Mouse (Mus musculus) kidney, adult 2 months (tissue): Measurements from ENCODE around the gene Slit3. TPM values are rescaled to one million over a fixed set of nuclear protein-coding genes. Genes with fewer than 3 reads are reported as not detected.
A peak's percentile ranks its signal among the peaks of the same experiment; 100 is the strongest.

ENCODE experiments used
- DNase-seq: peaks from one replicate; pipeline ENCODE4 v3.0.0; 2021
- H3K27ac ChIP-seq: fragments of 200-500 bp; 2 replicates; pipeline ENCODE4 v1.5.1; 2012; ENCODE audit warnings: low read depth, low read length, control low read depth, inconsistent platforms; ENCODE audit not compliant: insufficient read depth
- H3K27me3 ChIP-seq: fragments of 200-500 bp; replicated peaks from 2 replicates; pipeline ENCODE4 v1.6.1; 2012; ENCODE audit warnings: mild to moderate bottlenecking, moderate library complexity, low read length, inconsistent platforms; ENCODE audit not compliant: control insufficient read depth, insufficient read depth
- H3K36me3 ChIP-seq: fragments of 200-500 bp; 2 replicates; pipeline ENCODE4 v1.6.1; 2012; ENCODE audit warnings: mild to moderate bottlenecking, moderate library complexity, low read length, inconsistent platforms; ENCODE audit not compliant: control insufficient read depth, insufficient read depth
- H3K4me1 ChIP-seq: fragments of 200-500 bp; 2 replicates; pipeline ENCODE4 v1.6.1; 2011; ENCODE audit warnings: low read length; ENCODE audit not compliant: control insufficient read depth, insufficient read depth
- H3K4me3 ChIP-seq: fragments of 200-500 bp; 2 replicates; pipeline ENCODE4 v1.5.1; 2011; ENCODE audit warnings: mild to moderate bottlenecking, low read depth, low read length, control low read depth; ENCODE audit not compliant: insufficient read depth
- CTCF ChIP-seq: fragments of 200-500 bp; conservative IDR thresholded peaks from 2 replicates; pipeline ENCODE4 v1.5.1; 2011; ENCODE audit warnings: low read depth, mild to moderate bottlenecking, control low read depth, low read length, moderate library complexity, mixed read lengths; ENCODE audit not compliant: insufficient read depth, insufficient read length
- POLR2A ChIP-seq: fragments of 200-500 bp; IDR thresholded peaks from one replicate; pipeline ENCODE4 v1.6.1; 2011; ENCODE audit warnings: low read depth, low read length, control low read depth
- WGBS: fragments of 180-500 bp; shearing (Covaris S2); methylation state at CpG from one replicate; pipeline ENCODE4 v1.1.7; 2018; 5-methylcytosine and 5-hydroxymethylcytosine counted together
- polyA plus RNA-seq: library from polyadenylated mRNA; depleted of rRNA; stranded (reverse); fragments of >200 nt; gene quantifications from 2 replicates; pipeline ENCODE4 v1.2.3, GENCODE M21; 2012; rRNA removed

The Slit3 gene
- polyA plus RNA-seq: 8.4 and 12.6 TPM in 2 replicates

GRCm38 (mm10) chr11:35120894-35121610 lies at the start of gene Slit3:
Gene Slit3, plus strand, starts transcription at chr11:35121224.
- peak within 1 kb of the TSS; percentile 53 for H3K4me3 ChIP-seq
- peaks cover 3% of the 10 kb centered on the region; the same call in 1 of the 2 replicates for H3K4me1 ChIP-seq
- H3K27ac ChIP-seq: no peak within 1 kb of the TSS
- TF ChIP-seq POLR2A (no peak), CTCF (no peak)
- DNase-seq: peak; percentile 52
- WGBS: under 1% methylated on average over 73 of the region's 75 CpGs
- peaks cover 1% of the 10 kb centered on the region; the same call in 1 of the 2 replicates for H3K27me3 ChIP-seq
- H3K36me3 ChIP-seq: no peaks in the 10 kb centered on the region

- WGBS: 89% methylated on average over 1 of the region's 1 CpGs
- TF ChIP-seq POLR2A: no peak
- TF ChIP-seq CTCF: no peak
- H3K27me3 ChIP-seq: no peaks in the 10 kb centered on the region
Observed at GRCm38 (mm10) chr11:35071451-35071850, 49.6 kb upstream of the Slit3 start.

GRCm38 (mm10) chr11:35075411-35075810 lies 45.6 kb upstream of the Slit3 start:
- Histone ChIP-seq H3K27me3 (no peaks in the 10 kb centered on the region; the same call in 1 of the 2 replicates), H3K4me3 (no peak overlapping the region), H3K27ac (no peak overlapping the region), H3K36me3 (no peaks in the 10 kb centered on the region), H3K4me1 (no peaks in the 10 kb centered on the region)
- no peak for DNase-seq
- TF ChIP-seq CTCF (no peak), POLR2A (no peak)
- WGBS: 96% methylated on average over 7 of the region's 7 CpGs

More at GRCm38 (mm10) chr11:35071451-35071850, 49.6 kb upstream of the Slit3 start:
- no peak overlapping the region for H3K4me3 ChIP-seq
- H3K36me3 ChIP-seq: no peaks in the 10 kb centered on the region
- H3K4me1 ChIP-seq: no peaks in the 10 kb centered on the region
- no peak for DNase-seq
- no peak overlapping the region for H3K27ac ChIP-seq

- TF ChIP-seq CTCF: no peak
- TF ChIP-seq POLR2A: no peak
- WGBS: 37% methylated on average over 8 of the region's 8 CpGs
Observed at GRCm38 (mm10) chr11:35080451-35081125, 40.4 kb upstream of the Slit3 start.

GRCm38 (mm10) chr11:35082297-35082696 lies 38.7 kb upstream of the Slit3 start:
- WGBS: 91% methylated on average over 3 of the region's 3 CpGs
- no peak overlapping the region for H3K27ac ChIP-seq
- DNase-seq: no peak
- H3K4me1 ChIP-seq: no peaks in the 10 kb centered on the region
- no peak for TF ChIP-seq POLR2A
- no peak for TF ChIP-seq CTCF
- no peaks in the 10 kb centered on the region; the same call in 1 of the 2 replicates for H3K27me3 ChIP-seq
- no peak overlapping the region for H3K4me3 ChIP-seq
- H3K36me3 ChIP-seq: no peaks in the 10 kb centered on the region

More at GRCm38 (mm10) chr11:35080451-35081125, 40.4 kb upstream of the Slit3 start:
- Histone ChIP-seq H3K27ac (no peak overlapping the region), H3K27me3 (no peaks in the 10 kb centered on the region; the same call in 1 of the 2 replicates), H3K36me3 (no peaks in the 10 kb centered on the region), H3K4me3 (no peak overlapping the region), H3K4me1 (no peaks in the 10 kb centered on the region)
- DNase-seq: no peak

GRCm38 (mm10) chr11:35083049-35083448 lies 38.0 kb upstream of the Slit3 start:
- TF ChIP-seq POLR2A (no peak), CTCF (no peak)

GRCm38 (mm10) chr11:35085351-35085750 lies 35.7 kb upstream of the Slit3 start:
- 36% methylated on average over 11 of the region's 11 CpGs for WGBS
- no peak overlapping the region for H3K27ac ChIP-seq
- no peak overlapping the region for H3K4me3 ChIP-seq
- no peaks in the 10 kb centered on the region for H3K36me3 ChIP-seq
- no peak for DNase-seq
- no peaks in the 10 kb centered on the region for H3K4me1 ChIP-seq
- TF ChIP-seq POLR2A (no peak), CTCF (no peak)
- no peaks in the 10 kb centered on the region; the same call in 1 of the 2 replicates for H3K27me3 ChIP-seq

More at GRCm38 (mm10) chr11:35083049-35083448, 38.0 kb upstream of the Slit3 start:
- Histone ChIP-seq H3K27me3 (no peaks in the 10 kb centered on the region; the same call in 1 of the 2 replicates), H3K4me1 (no peaks in the 10 kb centered on the region), H3K4me3 (no peak overlapping the region), H3K27ac (no peak overlapping the region), H3K36me3 (no peaks in the 10 kb centered on the region)
- 80% methylated on average over 6 of the region's 6 CpGs for WGBS
- DNase-seq: no peak
